ENCODE assay signal across 8 mouse cellular contexts in genomic region chr1:171360656-171361055, GRCm38 (mm10). TPM values are rescaled to one million over a fixed set of nuclear protein-coding genes. Genes with fewer than 3 reads are reported as not detected.
DNase-seq lines count a peak whose midpoint lies in the region; ATAC-seq and TF ChIP-seq lines count a peak whose summit lies in the region.

Klhdc9 (minus strand) TSS chr1:171360798.

- peak; percentile 91 for ATAC-seq in frontal cortex, adult (ENCODE audit: low TSS enrichment)
- peak; percentile 94 to 96 for ATAC-seq in hematopoietic stem cell, adult 5-6 weeks (replicated peaks in 1 of 2; ENCODE audit: insufficient read depth in 1 of 2, low FRiP score in 2 of 2, low TSS enrichment in 1 of 2, low read depth in 1 of 2, poor library complexity in 2 of 2, severe bottlenecking in 2 of 2)
- ATAC-seq in neural tube, embryonic 15.5 days (ENCODE audit: low FRiP score) = peak; percentile 97

- no peak for TF ChIP-seq POLR2A in lung, adult 2 months (IDR thresholded peaks at IDR 0.05; ENCODE audit: borderline replicate concordance, extremely low read depth, low read depth, low read length)
- no peak; the same call in 1 of the 2 replicates for TF ChIP-seq POLR2A in testis, adult 2 months (IDR thresholded peaks at IDR 0.05; ENCODE audit: control insufficient read depth, low read depth, low read length)

- H3K36me3 ChIP-seq in neural tube, embryonic 15.5 days = peaks cover 21% of the 10 kb centered on the region
- no peaks in the 10 kb centered on the region for H3K36me3 ChIP-seq in testis, adult 2 months (ENCODE audit: control insufficient read depth, insufficient read depth, low read length)

- no peaks in the 10 kb centered on the region for H3K9me3 ChIP-seq in neural tube, embryonic 15.5 days (replicated peaks)

- peak; percentile 92 for DNase-seq in Muller cell, postnatal 12 days (ENCODE audit: inconsistent ontology term)
- peak; percentile 94 for DNase-seq in cerebellum, adult 9-11 months
- DNase-seq in layer of hippocampus, adult 8-10 months (ENCODE audit: low spot score in 2 of 2) = peak; percentile 89 to 95
- peak; percentile 59 for DNase-seq in lung, adult 2 months

- H3K27ac ChIP-seq in neural tube, embryonic 15.5 days (replicated peaks) = peak within 1 kb of the TSS; percentile 87
- H3K27ac ChIP-seq in testis, adult 2 months (ENCODE audit: control insufficient read depth, insufficient read depth, low read depth, low read length) = peak within 1 kb of the TSS; percentile 85

- 13% methylated on average over 21 of the region's 21 CpGs for WGBS in lung, adult 2 months
- WGBS in neural tube, embryonic 15.5 days = 0% methylated on average over 21 of the region's 21 CpGs

- peak within 1 kb of the TSS; percentile 57 for H3K4me3 ChIP-seq in lung, adult 2 months (replicated peaks; ENCODE audit: extremely low read depth, low read depth, low read length)
- H3K4me3 ChIP-seq in neural tube, embryonic 15.5 days (replicated peaks) = peak within 1 kb of the TSS; percentile 58
- peak within 1 kb of the TSS; percentile 82 for H3K4me3 ChIP-seq in testis, adult 2 months (ENCODE audit: control insufficient read depth, low read depth, low read length)

- H3K27me3 ChIP-seq in neural tube, embryonic 15.5 days (replicated peaks) = no peaks in the 10 kb centered on the region
- H3K27me3 ChIP-seq in testis, adult 2 months (ENCODE audit: control insufficient read depth, insufficient read depth, low read length) = no peaks in the 10 kb centered on the region

- H3K4me2 ChIP-seq in neural tube, embryonic 15.5 days = peak within 1 kb of the TSS; percentile 85

- H3K4me1 ChIP-seq in lung, adult 2 months (ENCODE audit: control insufficient read depth, insufficient read depth, low read length) = no peaks in the 10 kb centered on the region
- H3K4me1 ChIP-seq in neural tube, embryonic 15.5 days = peaks cover 19% of the 10 kb centered on the region
- peaks cover 12% of the 10 kb centered on the region for H3K4me1 ChIP-seq in testis, adult 2 months (ENCODE audit: control insufficient read depth, insufficient read depth, low read length)

- H3K9ac ChIP-seq in neural tube, embryonic 15.5 days (replicated peaks) = peak within 1 kb of the TSS; percentile 68

- TF ChIP-seq CTCF in lung, adult 2 months (IDR thresholded peaks at IDR 0.05; ENCODE audit: insufficient read depth, low read length) = no peak
- no peak for TF ChIP-seq CTCF in testis, adult 2 months (IDR thresholded peaks at IDR 0.05; ENCODE audit: control insufficient read depth, insufficient read depth, insufficient replicate concordance, low read depth, low read length)

RNA-seq across cellular contexts. Expression of gene Klhdc9, which starts in this region (rescaled TPM):
- total RNA-seq in hematopoietic stem cell, adult 5-6 weeks (2017) = 3.5 and 5.7 TPM in 2 replicates
- 10 to 100 TPM in 2 of 4 experiments, 1 to 10 TPM in 2; 5.1 to 11.7 (median 8.2) TPM for total RNA-seq in layer of hippocampus, adult 8-10 months (2022)
- polyA plus RNA-seq in lung, adult 2 months (2012; rRNA removed) = 1.9 and 3.4 TPM in 2 replicates
- polyA plus RNA-seq in neural tube, embryonic 15.5 days (2015; fragmentation: Nextera tagmentation; extraction: Ambion mirVana) = 4.0 and 4.1 TPM in 2 replicates
- polyA plus RNA-seq in testis, adult 2 months (2012; rRNA removed) = 10.6 and 10.9 TPM in 2 replicates

Comparison
In these comparisons a context has a peak if more than half of its experiments do, and no peak if none do; other contexts are left out.
1. Peak in every context shown above with its lines: DNase-seq, ATAC-seq, H3K4me3 ChIP-seq and H3K27ac ChIP-seq.